Mouse (Mus musculus): Measurements from ENCODE around the gene Scaf8. TPM values are rescaled to one million over a fixed set of nuclear protein-coding genes. Genes with fewer than 3 reads are reported as not detected.

Gene Scaf8
- polyA plus RNA-seq (2012; rRNA removed): 17.2 and 18.1 TPM in 2 replicates

GRCm38 (mm10) chr17:3114720-3115379 is at the start of gene Scaf8:
Gene Scaf8 (plus strand): TSS chr17:3114972.

Other genes with a start within 250 kb of the Scaf8 start
- gene Tiam2, start 211.6 kb downstream of the Scaf8 start, polyA plus RNA-seq (2012; rRNA removed): 2.3 and 3.0 TPM in 2 replicates

Data from colon, adult 2 months (tissue).